Mouse (Mus musculus) retina, embryonic 14.5 days (tissue): Measurements from ENCODE around the gene Tmcc3.
"Not testable (repeated sequence)": the region's sequence is repeated elsewhere in the genome, so short reads cannot be mapped to it uniquely, and the experiment has no call there.

Experiments
- DNase-seq: peaks from one replicate; pipeline ENCODE4 v3.0.0-alpha.2; 2015; ENCODE audit warnings: low spot score

Gene Tmcc3

DNA sequence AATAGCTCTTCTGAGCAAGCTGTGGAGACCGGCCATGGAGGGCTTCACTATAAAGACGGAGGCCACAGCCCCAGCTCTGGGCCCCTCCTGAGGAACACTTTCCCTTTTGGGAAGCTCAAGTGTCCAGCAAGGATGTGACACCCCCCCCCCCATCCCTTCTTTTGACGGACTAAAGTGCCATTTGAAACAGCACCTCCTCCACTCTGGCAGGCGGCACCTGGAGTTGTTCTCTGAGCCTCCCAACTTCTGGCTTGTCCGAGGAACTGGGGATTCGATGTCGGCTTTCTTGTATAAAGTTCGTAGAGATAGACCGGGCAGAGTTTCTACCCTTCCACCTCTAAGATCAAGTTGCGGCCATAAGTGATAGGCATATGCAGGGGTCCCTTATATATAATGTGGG, 203.8 kb downstream of the Tmcc3 start:
- DNase-seq = no peak

DNA sequence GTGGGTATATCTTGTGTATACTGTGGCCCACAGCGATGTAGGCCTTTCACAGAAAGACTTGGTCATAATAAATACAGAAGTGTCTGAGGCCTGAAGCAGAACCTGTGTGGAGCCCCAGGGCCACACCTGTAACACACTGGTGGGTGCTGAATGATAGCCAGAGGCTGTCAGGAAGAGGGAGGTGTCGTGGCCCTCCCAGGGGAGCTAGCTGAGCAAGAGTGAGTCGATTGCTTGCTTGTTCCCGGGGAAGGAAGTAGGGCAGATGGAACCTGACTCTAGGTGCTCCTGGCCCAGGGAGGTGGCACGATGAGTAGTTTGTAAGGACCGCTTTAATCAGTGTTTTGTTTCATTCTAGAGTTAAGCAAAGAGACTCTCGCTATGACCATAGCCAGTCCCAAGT, 208.1 kb downstream of the Tmcc3 start:
- no peak for DNase-seq

DNA sequence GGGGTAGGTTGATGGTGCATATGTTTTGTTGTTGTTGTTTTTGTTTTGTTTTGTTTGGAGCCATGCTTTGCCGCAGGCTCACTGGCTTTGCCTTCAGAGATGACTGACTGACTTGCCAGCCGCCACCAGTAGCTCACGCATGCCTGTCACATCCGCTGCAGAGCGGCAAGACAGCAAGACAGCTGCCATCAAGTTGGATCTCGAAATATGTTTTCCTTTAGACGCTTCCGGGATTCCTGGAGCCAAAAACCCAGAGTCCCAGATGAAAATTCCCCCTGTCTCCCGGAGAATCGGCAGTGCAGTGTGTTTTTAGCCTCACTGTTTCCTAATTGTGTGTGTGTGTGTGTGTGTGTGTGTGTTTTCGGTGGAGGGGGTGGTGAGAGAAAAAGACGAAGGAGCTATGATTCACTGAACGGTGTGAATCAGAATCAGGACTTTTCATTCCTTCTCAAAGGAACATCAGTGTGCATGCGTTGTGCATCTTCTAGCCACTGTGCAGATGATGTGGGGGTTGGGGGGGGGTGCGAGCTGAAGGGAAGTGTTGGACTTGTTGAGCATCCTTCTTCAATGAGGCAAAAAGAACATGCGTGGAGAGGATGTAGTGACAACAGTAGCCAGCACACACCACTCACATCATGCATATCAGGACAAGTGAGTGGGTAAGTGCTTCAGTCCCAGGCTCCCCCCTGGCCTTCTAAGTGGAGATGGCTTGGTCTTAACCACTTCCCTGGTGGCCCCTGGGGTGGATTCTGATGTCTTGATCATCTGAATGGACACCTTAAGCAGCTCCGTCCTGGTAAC, 208.8 kb downstream of the Tmcc3 start:
- DNase-seq = no peak

DNA sequence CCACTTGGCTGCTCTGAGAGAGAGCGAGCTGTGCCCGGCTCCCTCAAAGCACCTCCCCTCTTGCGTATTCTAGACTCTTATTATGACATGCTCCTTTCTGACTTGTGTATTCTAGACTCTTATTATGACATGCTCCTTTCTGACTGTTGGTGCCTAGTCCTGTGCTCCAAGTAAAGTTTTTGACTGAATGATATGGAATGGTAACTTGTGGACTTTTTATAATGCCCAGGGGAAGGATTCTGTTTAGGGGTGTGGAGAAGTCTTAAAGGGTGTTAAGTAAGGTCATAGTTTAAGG, 209.3 kb downstream of the Tmcc3 start:
- peak; percentile 55 for DNase-seq

DNA sequence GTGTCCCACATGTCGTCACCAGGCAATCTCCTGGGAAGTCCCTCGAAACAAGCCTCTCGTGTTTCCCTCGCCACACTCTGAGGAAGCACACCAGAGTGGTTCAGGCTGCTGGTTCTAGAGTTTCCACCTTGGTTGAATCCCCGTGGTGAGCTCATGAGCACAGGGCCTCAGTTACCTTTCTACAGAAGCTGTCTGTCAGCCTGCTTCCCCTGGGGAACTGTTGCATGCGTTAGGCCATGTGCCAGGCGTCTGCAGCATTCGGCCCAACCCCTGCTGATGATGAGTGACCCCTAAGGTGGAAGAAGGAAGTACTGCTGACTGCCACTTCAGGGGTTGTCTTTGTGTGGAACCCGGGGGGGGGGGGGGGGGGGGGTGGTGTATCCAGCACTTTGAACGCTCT, 210.0 kb downstream of the Tmcc3 start:
- peak; percentile 39 for DNase-seq

DNA sequence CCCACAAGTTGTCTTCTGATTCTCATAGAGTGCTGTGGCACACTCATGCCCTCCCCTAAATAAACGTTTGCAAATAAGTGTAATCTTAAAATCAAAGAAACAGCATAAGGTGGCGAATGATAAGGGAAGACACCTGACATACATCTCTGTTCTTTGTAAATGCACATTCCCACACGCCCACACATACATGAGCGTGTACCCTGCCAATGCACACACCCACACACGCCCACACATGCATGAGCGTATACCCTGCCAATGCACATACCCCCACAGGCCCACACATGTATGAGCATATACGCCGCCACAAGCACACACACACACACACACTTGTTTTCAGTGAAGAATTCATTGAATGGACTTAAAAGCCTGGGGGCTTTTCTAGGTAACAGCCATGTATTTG, 211.5 kb downstream of the Tmcc3 start:
- no peak for DNase-seq

DNA sequence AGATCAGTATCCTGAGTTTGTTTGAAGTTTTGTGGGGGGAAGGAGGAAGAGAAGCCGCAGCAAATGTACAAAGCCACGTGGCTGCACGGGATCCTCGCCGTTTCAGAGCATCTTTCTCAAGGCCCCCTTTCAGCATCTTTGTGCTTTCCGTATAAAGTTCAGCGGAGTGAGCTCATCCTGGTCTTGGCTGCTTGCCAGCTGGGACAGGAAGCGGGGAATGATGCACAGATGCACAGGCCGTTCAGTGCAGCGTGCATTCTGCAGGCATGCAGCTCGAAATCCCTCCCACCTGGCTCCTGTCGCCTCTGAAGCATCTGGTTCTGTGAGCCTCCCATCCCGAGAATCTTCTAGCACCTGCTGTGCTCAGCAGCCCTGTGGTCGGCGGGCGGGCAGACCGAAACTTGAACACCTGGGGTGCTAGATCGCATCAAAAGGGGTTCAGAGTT, 212.0 kb downstream of the Tmcc3 start:
- peak; percentile 68 for DNase-seq

DNA sequence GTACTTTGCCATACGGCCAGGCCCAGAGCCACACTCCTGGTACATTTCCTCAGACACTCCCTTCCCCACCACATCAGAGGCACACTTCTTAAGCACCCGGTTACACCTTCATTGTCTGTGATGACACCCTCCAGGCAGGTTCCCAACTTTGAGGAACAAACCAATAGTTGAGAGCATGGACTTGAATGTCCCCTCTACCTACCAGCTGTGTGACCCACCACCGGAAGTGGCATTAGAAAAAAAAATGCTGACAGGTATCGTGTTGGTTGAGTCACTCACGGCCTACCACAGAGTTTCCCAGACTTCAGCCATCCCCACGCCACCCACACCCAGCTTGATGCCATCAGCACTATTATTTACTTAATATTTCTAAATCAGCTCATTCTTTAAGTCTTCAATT, 213.2 kb downstream of the Tmcc3 start:
- DNase-seq = no peak

DNA sequence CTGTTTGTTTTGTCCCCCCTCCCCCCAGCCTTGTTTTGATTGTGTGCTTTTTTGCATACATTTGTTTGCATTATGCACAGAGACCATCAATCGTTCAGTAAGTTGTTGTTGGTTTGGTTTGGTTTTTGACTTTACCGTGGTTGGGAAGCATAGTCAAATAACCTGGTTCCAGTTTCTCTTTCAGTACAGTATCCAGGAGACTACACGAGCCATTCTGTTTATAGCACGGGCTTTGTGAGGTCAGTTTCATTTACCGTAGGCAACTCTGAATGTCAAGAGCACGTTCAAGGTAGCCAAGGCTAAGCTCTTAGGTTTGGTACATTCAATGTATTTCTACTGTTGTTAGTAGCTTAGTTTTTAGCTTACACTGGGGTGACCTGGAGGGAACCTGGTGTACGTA, 214.0 kb downstream of the Tmcc3 start:
- DNase-seq = no peak

DNA sequence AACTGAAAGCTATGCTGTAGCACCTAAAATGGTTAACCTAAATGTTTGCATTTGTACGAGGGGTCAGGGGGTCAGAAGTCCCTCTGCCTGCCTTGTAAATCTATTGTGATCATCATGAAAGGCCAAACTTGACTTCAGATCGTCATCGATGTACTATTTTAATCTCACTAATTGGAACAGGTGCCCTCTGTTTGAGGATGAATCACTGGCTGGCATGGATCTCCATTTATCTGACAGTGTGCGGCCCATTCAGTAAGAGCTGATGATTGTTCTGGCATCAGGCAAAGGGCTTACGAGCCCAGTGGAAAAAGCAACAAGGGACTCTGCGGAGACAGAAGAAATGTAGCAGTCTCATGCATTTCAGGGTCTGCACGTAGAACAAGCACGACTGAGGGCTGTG, 215.1 kb downstream of the Tmcc3 start:
- DNase-seq = no peak

DNA sequence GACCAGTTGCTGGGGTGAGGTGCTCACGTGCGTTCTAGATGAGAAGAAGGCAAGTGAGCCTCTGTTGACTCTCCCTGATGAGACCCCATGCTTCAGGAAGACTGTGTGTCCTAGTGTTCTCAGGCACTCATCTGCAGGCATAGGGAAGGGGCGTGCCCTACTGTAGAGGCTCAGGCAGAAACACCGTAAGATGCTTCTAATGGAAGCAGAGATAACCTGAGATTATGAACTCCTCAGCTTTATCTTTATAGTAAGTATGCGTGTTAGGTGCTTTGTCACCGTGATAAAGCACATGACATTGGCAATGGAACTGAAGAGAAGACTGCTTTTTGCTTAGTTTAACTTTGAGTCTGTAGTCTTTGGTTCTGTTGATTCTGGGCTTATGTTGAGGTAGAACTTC, 215.5 kb downstream of the Tmcc3 start:
- DNase-seq = no peak

DNA sequence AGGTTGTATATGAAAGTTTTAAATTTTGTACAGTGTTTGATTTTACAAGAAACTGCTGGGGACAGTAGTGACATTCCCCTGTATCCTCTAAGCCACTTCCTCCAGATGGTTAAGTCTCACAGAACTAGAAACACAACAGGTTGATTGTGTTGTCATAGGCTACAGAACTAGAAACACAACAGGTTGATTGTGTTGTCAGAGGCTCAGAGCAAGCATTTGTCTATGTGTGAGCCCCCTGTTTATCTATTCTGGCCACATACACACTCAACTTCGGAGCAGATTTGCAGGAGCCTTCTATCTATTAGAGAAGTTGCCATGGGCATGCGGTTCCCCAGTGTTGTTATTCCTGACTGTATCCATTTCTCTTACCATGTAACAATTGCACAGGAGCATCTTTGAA, 218.3 kb downstream of the Tmcc3 start:
- DNase-seq = no peak

DNA sequence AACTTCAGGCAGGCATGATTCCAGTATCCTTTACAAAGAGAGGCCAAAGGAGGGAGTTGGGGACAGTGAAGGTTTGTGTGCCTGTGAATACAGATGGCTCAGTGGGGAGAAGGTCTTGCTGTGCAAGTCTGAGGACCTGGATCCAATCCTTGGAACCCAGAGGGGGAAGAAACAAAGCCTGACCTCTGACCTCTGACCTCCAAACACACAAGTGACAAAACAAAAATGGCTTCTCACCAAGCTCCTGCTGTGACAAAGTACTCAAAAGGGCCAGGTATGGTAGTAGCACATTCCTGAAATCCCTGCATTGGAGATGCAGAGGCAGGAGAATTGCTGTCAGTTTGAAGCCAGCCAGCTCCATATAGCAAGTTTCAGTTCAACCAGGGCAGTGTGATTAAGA, 219.7 kb downstream of the Tmcc3 start:
- DNase-seq = no peak

DNA sequence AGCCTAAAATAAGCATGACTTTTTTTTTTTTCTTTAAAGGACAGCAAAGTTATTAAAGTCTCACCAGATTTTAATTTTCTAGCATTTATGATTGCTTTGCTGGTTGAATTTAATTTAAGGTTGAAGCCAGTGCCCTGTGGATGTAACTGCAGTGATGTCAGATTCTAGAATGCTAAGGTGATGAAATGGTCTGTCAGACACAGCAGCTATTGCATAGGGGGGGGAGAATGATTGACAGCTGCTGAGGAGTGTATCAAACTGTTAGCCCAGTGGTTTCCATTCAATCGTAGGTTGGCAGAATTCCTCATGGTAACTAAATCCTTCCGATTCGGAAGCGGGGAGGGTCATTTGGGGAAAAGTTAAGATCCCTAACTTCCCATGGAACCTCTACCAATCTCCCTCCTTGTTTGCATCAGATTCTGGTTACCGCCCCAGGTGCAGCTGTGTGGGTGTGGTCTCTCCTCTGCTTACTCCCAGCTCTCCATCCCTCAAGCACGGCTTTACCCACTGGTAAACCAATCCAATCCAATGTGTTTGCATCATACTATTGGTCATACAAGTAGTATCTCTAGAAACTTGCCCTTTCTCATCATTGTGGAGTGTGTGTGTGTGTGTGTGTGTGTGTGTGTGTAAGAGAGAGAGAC, 221.5 kb downstream of the Tmcc3 start:
- no peak for DNase-seq

DNA sequence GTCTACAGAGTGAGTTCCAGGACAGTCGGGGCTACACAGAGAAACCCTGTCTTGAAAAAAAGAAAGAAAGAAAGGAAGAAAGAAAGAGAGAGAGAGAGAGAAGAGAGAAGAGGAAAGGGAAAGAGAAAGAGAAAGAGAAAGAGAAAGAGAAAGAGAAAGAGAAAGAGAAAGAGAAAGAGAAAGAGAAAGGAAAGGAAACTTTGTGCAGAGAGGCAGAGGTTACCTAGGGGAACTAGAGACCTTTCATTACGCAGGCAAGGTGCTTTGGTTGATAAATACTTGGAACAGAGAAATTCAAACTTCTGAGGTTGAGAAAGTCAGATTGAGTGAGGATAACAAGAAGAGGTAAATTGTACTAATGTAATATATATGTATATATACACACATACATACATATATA, 226.9 kb downstream of the Tmcc3 start:
- DNase-seq = not testable (repeated sequence)

DNA sequence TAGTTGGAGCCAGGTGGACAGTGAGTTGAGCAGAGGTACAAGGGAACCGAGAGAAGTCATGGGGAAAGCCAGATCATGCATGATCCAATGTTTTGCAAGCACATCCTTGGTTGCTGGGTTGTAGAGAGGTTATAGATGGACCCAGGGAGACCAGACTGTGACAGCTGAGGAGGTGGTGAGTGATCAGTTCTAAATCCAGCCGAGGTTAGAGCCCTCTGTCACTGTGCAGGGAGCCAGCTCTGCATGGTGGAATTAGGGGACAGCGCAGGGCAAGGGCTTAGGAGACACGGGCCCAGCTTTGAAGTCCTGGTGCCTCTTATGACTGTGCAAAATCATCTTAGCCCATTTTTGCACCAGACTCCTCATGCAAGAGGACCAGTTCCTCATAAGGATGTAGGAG, 228.5 kb downstream of the Tmcc3 start:
- DNase-seq = no peak

DNA sequence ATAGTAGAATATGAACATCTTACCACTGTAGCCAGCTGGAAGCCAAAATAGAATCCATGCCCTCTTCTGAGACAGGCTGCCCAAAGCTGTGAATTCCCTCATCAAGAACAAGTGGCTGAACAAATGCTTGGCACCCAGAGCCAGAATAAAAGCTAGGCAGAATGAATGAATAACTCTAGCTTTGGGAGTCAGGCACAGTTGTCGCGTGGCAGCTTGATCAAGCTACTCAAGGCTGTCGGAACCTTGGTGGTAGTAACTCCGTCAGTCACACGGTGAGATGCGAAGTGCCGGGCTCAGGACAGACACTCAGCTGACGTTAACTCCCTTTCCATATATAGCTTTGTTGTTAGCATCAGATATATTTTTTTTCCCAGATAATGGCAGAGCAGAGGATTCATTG, 232.2 kb downstream of the Tmcc3 start:
- DNase-seq = no peak

DNA sequence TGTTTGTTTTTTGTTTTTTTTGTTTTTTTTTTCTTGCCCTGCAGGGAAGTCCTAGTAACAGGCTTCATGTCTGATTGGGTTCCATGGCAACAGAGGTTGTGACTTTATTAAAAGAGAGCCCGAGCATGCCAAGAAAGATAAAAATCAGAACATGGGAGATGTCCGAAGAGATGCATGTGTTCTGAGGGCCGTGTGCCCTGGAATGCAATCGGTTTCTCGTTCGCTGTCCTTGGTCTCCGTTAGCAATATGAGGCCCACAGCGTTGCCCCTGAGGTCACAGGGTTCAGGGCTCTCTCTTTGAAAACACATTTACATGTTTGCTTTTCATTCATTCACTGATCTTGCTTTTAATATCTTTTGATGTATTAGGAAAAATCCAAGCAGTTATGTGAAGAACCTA, 233.1 kb downstream of the Tmcc3 start:
- peak; percentile 46 for DNase-seq

DNA sequence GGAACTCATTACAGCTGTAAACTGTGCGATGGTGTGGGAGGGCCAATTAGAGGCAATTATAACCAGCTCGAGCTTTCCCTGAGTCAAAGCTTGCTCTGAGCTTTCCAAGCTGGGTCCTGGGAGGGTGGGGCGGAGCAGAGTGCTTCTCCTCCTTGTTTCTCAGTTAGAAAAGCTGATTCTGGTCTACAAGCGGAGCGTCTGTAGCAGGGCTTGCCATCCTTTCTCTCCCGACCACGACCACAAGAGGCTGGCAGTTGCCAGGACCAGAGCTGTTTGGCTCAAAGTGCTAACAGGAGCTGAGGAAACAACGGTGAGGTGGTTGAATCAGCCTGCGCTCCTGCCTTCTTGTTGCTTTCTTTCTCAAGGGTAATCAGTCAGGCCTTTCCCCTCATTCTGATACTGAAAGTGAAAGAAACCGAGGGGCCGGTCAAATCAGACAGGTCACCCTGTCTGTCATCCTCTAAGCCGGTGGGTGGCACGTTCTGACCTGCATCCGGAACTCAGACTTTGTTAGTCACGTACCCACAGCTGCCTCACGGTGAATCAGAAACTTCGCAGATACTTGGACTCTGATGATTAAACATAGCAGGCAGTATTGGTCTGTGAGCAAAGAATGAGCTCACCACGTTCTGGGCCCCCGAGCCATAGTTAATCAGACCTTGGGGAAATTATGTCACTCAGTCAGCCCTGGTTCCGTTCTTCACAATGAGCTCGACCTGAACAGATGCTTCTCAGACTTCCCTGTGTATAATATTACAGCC, 233.7 kb downstream of the Tmcc3 start:
- peak; percentile 68 for DNase-seq

DNA sequence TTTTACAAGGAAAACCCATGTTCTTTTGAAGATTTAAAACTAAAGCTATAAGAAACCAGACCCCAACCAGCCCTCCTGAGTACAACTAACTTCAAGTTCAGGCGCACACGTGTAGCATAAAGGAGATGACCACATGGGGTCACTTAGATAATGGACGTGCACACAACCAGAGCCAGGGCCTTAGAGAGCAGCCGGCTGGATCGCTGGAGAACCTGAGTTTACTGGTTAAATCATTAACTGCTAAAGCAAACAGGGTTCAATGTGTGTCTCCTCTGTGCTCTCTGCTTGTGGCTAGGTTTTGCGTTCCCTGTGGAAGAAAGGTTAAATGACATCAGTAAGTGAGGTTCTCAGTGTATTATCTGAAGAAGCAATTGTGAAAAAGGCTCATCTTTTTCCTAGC, 234.9 kb downstream of the Tmcc3 start:
- DNase-seq = no peak

DNA sequence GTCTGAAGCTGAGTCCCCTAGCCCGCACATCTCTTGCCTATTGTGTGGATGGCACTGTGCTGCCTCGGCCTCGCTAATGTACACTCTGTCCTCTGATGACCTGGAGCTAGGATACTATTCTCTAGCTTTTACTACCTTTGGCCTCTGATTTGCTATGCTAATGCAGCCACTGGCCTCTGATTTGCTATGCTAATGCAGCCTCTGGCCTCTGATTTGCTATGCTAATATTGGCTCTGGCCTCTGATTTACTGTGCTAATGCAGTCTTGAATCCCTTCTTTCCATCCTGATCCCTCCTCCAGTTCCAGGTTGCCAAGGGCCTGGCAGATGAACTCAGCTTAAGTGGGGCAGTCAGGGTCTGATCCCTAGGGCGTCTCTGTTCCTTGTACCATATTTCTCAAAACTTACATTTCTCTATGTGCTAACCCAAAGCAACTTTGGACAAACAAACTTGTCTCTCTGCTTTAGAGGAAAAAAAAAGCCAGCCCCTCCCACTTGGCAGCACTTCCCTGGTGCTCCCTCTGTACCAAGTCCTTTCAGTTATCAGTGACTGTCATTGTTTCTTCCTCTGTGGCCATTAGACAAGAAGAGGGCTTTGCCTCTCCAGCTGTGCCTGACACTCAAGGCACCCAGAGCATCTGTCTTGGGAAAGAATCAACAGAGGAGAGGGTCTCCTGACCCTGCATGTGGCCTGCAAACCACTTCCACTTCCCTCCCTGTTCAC, 237.9 kb downstream of the Tmcc3 start:
- DNase-seq = no peak

DNA sequence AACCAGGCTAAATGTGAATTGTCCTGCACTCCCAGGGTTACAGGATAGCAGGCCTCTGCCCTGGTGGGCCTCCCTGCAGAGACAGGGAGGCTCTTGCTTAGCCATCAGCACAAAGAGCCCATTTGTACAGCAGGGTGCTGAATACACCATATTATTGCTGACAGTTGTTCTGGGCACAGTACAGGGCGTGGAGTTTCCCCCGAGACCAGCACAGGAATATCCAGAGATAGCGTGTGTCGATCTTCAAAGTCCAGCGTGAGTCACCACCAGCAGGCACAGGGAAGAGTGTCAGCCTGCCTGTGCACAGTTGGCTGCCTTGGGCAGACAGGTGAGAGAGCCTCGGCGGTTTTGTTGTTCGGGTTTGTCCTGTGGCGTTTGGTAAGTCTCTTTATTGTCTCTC, 238.9 kb downstream of the Tmcc3 start:
- no peak for DNase-seq

DNA sequence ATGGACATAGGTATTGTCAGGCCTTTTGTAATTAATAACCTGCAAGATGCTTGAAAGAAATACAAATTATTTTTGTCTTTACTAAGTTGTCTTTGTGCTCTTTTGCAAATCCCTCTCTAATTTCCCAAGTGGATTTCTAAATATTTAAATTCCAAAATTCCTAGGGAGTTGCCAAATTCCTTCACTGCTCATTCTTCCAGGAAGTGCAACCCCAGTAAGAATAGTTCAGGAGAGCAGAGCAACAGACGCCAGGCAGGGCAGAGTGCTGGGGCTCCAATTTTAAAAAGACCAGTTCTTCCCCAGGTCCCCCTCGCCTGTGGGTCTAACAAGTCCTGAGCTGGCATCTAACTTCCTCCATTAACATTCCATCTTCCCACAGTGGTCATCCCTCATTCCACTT, 239.3 kb downstream of the Tmcc3 start:
- DNase-seq = no peak
